Mouse (Mus musculus) lung, postnatal 4 days (tissue): Measurements from ENCODE around the gene LTO1.

Experiments
- DNase-seq, 2 experiments: peaks; one replicate each; pipeline ENCODE4 v3.0.0; 2021

LTO1 gene

DNA sequence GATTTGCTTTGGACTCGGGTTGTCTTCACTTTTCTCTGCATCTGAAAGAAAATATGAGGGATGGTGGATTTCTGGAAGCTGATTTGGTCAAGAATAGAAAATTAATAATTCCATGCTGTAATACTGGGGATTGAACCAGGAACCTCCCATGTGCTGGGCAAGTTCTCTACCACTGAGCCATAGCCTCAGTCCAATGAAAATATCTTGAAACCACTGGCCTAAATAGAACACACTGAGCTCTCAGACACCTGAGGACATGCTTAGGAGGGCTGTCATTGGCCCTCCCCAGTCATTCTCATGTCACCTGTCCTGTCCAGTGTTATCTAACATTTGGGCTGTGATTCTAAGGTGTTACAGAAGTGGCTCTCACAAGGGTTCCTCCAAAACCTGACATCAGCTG is 3.8 kb upstream of the LTO1 start:
- no peak for DNase-seq

DNA sequence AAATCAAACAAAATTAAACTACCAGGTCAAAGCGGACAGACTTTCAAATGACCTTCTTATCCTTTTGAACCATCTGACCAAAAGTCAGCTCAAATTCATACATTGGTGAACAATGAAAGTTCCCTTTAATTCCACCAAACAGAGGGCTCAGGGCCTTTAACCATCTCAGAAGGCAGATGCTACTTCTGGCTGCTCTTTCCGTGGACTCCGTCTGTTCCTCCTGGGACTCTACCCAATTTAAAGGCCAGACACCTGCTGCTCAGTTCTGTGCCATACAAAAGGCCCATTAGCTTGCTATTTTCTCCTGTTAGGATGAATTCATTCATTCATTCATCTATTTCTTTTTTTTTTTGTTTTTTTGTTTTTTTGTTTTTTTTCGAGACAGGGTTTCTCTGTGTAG is 2.0 kb upstream of the LTO1 start:
- DNase-seq, result no peak

DNA sequence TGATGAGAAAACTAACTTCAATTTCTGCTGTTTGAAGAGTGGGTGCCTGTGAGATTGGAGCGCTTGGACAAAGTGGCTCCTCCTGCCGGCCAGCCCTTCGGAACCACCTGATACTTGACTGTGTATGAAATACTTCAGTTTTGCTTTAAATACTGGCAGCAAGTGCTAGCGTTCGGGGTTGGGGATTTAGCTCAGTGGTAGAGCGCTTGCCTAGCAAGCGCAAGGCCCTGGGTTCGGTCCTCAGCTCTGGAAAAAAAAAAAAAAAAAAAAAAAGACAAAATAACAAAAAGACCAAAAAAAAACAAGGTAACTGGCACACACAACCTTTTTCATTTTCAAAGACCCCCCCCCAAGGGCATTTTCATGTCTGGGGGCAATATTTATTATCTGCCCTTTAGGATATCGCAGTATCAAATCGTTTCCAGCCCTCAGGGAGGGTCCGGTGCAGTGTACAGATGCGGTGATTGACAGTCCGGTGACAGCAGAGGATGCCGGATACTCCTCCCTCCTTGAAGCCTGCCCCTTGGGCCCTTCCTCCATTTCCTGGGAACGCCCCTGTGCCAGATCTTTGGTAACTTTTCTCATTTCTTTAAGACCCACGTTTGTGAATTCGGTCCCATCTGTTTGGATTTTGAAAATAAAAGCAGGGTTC is 478 bp upstream of the LTO1 start:
- DNase-seq, result peak in 1 of 2 experiments; percentile 30

DNA sequence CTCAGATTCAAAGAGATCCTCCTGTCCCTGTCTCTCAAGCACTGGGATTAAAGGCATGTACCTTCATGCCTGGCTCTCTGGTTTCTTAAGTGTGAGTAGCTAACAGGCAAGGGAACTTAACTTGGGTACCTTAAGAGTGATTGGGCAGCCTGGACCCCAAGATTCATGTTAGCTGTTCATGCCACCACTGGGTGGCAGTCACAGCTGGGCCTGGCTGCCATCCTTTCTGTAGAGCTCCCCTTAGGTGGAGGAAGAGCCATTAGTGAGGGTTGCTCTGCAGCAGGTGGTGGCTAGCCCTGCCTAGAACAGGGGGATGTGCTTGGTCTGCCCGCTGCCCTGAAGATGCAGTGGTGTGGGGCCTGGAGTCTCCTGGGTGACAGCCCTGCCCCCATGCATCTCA is 3.9 kb downstream of the LTO1 start:
- no peak for DNase-seq

DNA sequence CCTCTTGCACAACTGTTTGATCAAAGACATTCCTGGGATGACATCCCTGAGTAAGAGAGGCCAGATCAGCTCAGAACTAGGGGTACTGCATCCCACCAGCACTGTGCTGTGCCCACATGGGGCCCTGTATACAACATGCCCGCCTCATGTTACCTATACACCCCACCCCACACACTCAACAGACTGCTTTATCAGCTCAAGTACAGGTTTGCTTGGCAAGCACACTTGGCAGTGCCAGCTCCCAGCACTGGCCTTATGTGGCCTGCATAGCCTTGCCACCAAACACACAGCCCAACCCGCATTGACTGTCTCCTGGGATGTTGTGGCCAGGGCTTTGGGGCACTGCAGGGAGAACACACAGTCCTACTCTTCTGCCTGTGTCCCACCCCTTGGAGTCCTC is 12.7 kb downstream of the LTO1 start:
- no peak for DNase-seq

DNA sequence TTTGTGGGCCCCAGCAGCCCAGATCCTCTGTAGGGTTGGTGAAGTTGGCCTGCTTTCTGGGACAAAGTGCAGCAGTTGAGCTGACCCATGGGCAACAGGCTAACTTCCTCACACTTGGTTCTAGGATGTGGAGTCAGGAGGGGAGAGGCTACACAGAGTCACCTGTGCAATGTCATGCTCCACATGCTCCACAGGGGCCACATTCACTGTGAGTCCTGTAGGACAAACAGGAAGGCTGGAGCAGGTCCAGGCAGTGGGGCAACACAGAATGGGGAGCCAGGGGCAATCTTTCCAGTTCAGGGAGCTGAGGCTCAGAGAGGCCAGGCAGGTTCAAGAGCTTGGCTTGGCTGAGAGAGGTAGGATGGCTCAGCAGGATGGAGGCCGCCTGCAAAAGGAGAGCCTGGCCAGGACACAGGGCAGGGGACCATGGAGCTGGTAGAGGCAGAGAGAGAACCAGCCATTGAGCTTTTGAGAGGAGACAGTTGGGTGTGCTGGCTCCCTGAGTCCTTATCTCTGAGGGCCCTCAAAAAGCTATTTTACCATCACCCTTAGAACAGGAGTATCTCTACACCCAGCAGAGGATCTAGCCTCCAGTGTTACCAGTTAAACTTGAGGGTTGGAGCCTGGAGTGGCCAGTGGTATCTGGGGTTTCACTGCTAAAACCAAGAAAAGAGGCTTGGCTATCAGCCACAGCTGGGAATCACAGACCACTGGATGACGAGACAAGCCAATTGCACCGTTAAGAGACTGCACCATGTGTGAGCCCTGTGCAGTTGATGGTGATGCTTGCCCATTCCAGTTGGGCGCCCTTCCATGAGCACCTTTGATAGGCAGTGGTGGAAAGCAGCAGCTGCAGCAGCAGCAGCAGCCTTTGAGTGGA is 13.3 kb downstream of the LTO1 start:
- no peak for DNase-seq

DNA sequence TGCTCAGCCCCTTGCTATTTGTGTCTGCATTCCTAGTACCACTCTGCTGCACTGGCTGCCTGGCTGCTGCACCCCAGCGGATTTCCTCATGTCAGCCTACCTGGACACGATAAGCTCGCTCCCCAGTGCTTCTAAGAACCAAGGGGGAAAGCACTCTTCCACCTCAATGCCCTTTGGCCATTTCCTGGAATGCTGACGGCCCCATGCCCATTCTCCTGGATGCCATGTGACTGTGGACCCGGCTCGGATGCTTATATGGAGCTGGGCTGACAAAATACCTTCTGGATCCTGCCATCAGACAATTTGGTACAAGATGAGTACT is 13.9 kb downstream of the LTO1 start:
- DNase-seq, result no peak

DNA sequence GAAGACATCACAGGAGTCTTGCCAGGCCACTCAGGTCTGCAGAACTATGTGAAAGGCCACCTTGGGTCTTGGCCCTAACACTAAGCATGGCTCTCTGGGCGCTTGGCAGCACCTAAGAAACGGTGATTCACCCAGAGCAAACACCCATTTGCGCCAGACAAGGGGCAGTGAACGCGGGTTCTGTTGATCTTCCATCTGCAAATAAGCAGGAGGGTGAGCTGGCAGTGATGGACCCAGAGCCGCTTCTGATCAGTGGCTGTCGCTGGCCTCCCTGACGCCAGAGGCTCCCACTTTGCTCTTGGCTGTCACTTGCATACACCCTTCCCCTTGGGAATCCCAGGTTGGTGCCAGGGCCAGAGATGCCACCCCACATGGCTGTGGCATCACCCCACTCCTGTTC is 14.6 kb downstream of the LTO1 start:
- no peak for DNase-seq

DNA sequence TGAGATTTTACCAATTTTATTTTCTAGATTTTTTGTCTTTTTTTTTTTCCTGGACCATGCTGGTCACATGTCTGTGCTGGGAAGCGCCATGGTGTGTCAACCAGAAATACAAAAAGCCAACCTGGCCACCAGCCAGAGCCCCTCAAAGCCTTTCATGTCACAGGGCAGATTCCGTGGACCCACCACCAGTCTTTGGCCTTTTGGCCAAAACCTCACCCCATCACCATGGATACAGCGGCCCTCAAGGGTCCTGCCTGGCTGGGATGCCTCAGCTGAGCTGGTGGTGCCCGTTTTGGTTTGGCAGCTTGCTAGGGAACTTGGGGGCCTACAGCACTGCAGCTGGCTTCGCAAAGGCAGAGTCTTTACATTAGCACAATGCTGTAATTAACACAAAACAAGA is 15.0 kb downstream of the LTO1 start:
- DNase-seq, result no peak

DNA sequence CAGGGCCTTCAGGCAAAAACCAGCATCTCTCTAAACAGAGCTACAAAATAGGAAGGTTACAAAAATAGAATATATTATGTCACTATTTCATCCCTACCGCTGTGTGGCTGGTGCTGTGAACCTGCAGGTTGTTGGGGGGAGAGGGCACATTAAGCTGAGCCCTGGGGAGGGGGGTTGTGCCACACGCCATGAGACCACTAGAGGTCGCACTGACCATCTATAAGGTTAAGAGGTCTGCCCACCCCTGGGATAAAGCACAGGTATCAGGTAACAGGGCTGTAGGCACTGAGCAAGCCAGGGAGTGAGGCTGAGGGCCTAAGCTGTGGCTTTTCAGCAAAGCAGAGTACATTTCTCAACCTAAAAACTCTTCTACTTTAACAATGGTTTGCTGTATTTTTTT is 16.9 kb downstream of the LTO1 start:
- peak in 1 of 2 experiments; percentile 45 for DNase-seq

DNA sequence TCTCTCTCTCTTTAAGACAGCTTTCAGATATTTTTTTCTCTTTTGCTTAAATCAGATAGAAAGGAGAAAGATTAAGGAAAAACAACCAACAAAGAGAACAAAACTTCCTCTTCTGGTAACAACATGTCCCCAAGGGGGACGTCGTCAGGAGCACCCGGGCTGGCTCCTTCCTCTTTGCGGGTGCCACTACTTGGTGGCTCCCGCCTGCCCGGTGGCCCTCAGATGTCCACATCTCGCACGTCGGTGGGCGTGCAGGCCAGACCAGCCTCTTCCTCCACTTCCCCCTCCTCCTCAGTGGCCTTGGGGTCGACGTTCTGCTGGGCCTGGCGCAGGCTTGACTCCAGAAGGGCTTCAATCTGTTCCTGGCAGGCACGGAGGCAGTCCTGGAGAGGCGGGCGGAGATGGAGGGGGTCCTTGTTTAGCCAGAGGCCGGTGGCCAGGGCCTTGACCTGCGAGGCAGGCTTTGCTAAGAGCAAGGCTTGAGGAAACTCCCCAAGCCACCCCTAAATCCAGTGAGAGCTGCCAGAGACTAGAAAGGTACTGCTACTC is 17.6 kb downstream of the LTO1 start:
- DNase-seq, result peak in 1 of 2 experiments; percentile 40

DNA sequence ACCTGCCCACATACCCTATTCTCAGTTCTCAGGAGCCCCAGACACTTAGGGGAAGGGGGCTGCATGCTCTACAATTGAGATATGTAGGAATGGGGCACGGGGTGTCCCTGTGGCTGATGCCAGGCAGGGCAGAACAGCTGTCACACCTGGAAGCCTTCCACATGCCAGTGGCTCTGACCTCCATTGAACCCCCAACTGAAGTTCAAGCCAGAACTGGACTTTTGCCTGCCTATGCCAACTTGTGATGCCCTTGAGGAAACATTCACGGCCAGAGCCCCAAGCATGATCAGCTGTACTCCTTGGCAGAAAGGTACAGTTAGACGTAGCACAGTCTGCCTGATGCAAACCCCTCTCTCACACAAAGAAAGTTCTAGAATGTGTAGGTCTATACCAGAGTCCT is 18.4 kb downstream of the LTO1 start:
- DNase-seq, result no peak

DNA sequence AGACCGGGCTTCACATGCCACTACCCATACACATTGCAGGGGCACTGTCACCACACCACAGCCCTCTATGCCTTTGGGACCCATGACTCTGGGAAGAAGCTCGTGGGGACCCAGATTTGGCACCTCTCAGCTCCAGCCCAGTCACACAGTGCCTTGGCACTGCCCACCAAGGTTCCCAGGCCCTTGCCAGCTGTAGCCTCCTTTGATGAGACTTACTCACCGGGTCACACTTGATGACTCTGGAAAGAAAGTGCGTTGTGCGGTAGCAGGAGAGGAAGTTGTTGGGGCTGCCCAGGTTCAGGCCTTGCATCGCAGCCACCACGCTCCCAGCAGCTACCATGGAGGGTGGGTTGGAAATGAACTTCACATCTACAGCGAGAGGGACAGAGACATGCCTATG is 18.9 kb downstream of the LTO1 start:
- no peak for DNase-seq

DNA sequence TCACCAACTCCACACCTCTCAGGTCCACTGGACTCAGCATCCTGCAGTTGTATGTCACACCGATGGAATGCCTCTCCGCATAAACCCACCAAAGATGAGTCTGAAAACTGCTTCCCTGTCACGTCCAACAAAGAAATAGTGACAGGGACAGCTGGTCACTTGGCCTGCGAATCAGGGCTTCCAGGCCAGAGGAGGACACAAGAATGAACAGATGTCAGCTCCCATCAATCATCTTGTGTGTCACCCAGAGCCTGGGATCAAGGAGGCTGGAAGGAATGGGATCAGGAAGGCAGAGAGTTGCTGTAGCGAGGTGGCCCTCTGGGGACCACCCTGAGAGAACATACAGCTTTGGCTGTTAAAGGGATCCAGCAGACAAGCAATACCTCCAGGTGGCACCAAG is 20.0 kb downstream of the LTO1 start:
- DNase-seq, result no peak

DNA sequence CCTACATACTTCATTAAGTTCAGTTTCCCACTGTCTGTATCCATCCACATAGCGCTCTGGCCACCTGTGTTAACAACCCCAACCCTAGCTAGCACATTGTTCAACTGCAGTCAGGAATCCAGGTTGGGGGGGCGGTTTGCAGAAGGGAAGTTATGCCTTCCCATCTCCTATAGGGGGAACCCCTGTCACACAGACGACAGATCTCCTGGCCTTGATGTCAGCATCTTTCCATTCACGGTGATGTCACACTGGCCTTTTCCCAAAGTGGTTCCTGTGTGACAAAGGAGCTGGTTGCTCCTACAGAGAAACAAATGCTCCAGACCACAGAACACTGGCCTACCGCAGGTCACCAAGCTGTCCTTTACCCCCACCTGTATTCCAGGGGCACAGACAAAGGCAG is 20.7 kb downstream of the LTO1 start:
- DNase-seq, result peak; percentile 44 to 59

DNA sequence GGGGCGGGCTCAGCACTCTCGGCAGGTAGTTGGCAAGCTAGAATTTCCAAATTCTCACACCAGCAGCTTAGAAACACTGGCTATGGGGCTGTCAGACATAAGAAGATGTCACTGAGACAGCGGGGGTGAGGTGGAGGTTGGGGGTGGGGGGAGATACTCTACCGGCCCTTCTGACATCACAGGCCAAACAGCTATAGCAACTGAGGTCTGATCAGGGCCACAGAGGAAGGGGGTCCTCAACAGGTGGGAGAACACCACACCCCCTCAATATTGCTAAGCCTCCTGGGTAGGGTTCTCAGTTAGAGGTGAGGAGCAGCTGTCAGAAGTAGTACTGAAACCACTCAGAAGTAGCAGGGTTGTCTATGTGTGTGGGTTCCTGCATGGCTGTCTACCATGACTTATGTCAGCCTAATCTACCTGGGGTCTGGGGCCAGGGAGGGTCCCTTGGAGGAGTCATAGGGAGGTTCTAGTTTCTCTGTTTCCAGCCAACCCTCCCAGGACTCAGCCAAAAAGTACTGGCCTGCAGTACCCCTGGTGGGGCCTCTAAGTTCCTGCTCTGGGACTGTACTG is 21.5 kb downstream of the LTO1 start:
- no peak for DNase-seq

DNA sequence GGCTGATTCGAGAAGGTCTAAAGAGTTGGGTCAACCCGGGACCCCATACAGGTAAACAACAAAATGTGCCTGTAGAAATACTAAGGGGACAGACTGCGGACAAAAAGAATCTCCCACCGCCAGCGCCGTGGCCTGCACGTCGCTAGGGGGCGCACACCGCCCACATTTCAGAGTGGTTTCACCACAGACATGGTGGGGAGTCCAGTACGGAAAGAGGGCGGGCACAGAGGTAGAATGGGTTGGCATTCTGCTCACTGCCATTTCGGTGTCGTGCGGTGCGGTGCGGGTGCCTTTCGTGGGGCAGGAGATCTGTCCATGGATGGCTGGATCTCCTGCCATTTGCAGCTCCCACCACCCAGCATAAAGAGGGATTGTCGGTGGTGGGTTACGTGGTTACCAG is 22.6 kb downstream of the LTO1 start:
- DNase-seq, result peak; percentile 89 to 92

DNA sequence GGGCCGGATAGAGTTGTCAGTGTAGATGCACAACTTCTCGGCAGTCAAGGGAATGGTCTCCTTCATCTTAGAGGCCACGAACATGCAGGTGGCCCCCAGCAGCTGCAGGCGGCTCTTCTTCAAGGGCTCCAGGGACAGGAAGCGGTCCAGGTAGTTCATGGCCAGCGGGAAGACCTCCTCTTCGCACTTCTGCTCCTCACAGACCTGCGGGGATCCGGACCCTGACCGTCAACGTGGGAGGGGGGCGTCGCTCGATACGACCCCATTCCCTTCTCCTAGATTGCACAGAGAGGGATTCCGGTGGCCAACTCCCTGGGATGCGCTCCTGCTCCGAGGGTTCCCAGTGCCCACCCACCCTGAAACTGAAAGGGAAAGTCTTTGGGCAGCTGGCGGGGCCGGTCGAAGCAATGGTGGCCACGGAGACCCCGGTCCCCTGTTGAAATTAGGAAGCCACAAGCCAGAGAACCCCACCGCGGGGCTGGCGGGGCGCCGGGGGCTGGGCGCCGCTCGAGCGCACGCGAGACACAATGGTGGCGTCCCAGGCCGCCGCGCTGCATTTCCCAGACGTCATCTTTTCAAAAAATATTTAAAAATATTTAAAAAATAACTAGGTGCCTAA is 23.1 kb downstream of the LTO1 start:
- DNase-seq, result peak; percentile 33 to 45

DNA sequence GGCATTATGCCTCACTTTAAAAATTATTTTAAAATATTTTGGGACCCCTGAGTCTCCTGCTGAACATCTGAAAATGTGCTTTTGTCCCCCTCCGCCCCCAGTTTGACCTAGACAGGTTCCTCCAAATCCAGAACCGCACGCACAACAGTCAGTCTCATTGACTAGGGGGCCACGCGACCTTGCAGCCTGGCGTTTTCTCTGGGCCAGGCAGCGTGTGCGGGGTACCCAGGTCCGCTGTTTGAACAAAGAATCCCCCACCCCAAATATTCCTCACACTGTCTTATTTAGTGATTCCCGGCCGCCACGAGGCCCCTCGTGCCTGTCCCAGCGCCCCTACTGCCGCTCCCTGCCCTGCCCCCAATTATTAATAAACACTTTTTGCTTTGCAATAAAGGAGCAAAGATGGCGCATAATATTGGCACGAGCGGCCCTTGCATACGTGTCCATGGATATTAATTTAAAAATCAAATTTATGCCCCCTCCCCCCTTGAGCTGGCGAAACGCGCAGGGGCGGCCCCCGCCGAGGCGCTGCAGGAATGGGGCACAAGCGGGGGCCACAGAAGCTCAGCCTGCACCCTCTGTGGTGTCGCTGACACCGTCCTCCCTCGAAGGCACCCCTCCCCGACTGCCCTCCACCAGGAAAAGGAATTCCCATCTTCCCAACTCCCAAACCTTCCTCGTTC is 23.9 kb downstream of the LTO1 start:
- peak; percentile 30 to 47 for DNase-seq

DNA sequence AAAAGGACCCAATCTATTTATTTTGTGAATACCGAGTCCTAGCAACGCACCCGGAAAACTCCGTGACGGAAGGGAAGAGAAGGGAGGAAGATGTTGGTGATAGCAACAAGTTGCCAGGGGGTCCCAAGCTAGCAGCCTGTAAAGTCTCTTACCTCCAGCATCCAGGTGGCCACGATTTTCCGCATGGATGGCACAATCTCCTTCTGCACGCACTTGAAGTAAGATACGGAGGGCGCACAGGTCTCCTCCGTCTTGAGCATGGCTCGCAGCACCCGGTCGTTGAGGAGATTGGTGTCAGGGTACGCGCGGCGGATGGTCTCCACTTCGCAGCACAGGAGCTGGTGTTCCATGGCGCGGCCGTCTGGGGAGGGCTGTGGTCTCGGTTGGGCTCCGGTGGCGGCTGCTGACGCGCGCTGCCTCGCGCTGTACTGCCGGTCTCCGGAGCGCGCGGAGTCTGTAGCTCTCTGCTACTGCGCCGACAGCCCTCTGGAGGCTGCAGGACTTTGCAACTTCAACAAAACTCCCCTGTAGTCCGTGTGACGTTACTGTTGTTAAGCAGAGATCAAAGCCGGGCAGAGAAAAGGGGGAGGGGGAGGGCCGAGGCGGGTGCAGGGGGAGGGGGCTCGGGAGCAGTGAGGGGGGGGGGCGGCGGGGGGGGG is 24.6 kb downstream of the LTO1 start, which contains the start of gene Ccnd1:
TSS of gene Ccnd1 (minus strand) at position 582 of the 659 bp plus-strand sequence.
- peak; percentile 77 to 86 for DNase-seq

DNA sequence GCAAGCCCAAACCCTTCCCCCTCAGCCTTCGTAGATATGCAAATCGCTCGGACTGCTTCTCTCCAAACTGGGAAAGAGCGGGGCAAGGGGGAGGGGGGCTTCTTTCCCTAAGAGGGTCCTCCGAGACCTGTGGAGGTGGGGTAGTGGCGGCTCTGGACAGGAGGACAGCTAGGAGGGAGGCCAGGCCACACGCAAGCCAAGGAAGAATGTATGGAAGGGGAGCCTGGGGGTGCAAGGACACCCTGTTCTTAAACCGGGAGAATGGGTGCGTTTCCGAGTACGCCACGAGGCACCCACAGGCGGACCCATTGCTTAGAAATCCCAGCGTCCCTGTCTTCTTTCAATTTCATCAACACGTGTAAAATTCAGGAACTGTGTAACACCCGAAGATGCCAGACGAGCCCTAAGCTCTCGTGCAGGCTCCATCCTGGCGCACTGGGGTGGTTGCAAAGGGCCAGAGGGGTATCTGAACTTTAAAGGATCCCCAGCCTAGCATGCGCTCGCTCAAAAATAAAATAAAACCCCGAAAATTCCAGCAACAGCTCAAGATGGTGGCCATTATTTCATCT is 25.2 kb downstream of the LTO1 start:
- peak; percentile 37 to 40 for DNase-seq

DNA sequence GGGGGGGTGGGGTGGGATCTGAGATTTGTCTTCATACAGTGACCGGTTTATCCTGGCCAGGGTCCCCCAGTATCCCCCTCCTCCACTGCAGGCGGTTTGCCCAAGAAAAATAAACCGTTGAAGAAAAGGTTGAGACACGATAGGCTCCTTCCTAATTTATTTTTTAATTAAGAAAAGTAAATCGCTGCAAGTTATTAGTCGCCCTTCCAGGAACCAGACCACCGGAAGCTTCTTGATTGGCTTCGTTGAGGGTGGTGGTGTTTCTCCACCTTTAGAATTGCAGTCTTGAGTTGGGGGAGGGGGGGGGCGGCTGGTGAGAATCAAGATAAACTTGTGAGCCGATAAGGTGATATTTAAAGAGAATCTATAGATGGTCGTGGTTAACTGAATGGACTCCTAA is 25.7 kb downstream of the LTO1 start:
- DNase-seq, result no peak
